In the genomic region with DNA sequence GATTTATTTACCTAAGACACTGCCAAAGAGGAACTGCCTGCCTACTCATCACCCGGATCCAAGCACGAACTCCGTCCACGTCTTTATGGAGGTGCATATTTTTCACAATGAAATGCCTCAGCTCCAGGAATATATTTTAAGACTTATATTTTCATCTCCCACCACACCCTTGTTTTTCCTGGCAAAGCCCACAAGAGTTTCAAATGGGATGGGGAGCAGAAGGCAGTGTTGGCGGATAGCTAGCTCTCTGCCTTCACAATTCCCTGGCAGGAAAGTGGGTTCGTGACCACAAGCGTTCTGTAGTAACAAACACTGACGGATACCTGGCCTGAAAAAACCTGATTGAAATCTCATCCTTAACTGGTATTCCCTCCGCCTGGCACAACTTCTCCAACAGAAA, we compare ENCODE assay signal across 8 mouse cellular contexts. TPM values are rescaled to one million over a fixed set of nuclear protein-coding genes. Genes with fewer than 3 reads are reported as not detected.
DNase-seq lines count a peak whose midpoint lies in the region; ATAC-seq and TF ChIP-seq lines count a peak whose summit lies in the region.

No protein-coding gene starts in this region.

- TF ChIP-seq POLR2A in cortical plate, adult 2 months (IDR thresholded peaks at IDR 0.05; ENCODE audit: extremely low read depth, insufficient read depth, low read length) = no peak
- no peak for TF ChIP-seq POLR2A in thymus, adult 2 months (IDR thresholded peaks at IDR 0.05; ENCODE audit: control insufficient read depth, extremely low read depth, insufficient read depth, low read length, poor library complexity)

- no peak for TF ChIP-seq CTCF in layer of hippocampus, adult 2 months (conservative IDR thresholded peaks at IDR 0.05)
- no peak for TF ChIP-seq CTCF in cortical plate, adult 2 months (IDR thresholded peaks at IDR 0.05; ENCODE audit: extremely low read depth, insufficient read depth, low read length)
- no peak for TF ChIP-seq CTCF in lung, postnatal 0 days (IDR thresholded peaks at IDR 0.05)
- no peak for TF ChIP-seq CTCF in thymus, adult 2 months (IDR thresholded peaks at IDR 0.05; ENCODE audit: borderline replicate concordance, control insufficient read depth, extremely low read depth, insufficient read depth, low read length, poor library complexity)

- no peak for TF ChIP-seq EP300 in lung, postnatal 0 days (IDR thresholded peaks at IDR 0.05)

- H3K9me3 ChIP-seq in hindbrain, embryonic 10.5 days = no peaks in the 10 kb centered on the region
- no peaks in the 10 kb centered on the region for H3K9me3 ChIP-seq in lung, postnatal 0 days (ENCODE audit: low read length)

- H3K27ac ChIP-seq in layer of hippocampus, adult 2 months = peak overlapping the region; percentile 90
- H3K27ac ChIP-seq in cortical plate, adult 2 months (ENCODE audit: insufficient read depth, low read length) = peak overlapping the region; percentile 92
- H3K27ac ChIP-seq in hindbrain, embryonic 10.5 days = peak overlapping the region; percentile 95; the same call in 1 of the 2 replicates
- H3K27ac ChIP-seq in lung, postnatal 0 days (ENCODE audit: low read length) = peak overlapping the region; percentile 86; the same call in 1 of the 2 replicates
- H3K27ac ChIP-seq in thymus, adult 2 months (ENCODE audit: control insufficient read depth, insufficient read depth, low read length) = no peak overlapping the region

- peak overlapping the region; percentile 86 for H3K4me3 ChIP-seq in layer of hippocampus, adult 2 months
- H3K4me3 ChIP-seq in cortical plate, adult 2 months (ENCODE audit: insufficient read depth, low read length) = peak overlapping the region; percentile 87
- peak overlapping the region; percentile 73 for H3K4me3 ChIP-seq in hindbrain, embryonic 10.5 days
- peak overlapping the region; percentile 84 for H3K4me3 ChIP-seq in lung, postnatal 0 days (ENCODE audit: low read depth, low read length)
- no peak overlapping the region for H3K4me3 ChIP-seq in thymus, adult 2 months (ENCODE audit: control insufficient read depth, insufficient read depth, low read length)

- DNase-seq in layer of hippocampus, adult 2 months (ENCODE audit: low spot score in 2 of 2) = peak in 1 of 2 experiments; percentile 51
- DNase-seq in layer of hippocampus, adult 9-11 months = no peak
- DNase-seq in hindbrain, embryonic 10.5 days (ENCODE audit: low spot score) = no peak
- DNase-seq in lung, postnatal 0 days (ENCODE audit: low spot score) = peak; percentile 38
- DNase-seq in layer of hippocampus, postnatal 14 days (ENCODE audit: low spot score in 2 of 2) = no peak
- DNase-seq in thymus, adult 2 months = no peak

- H3K4me2 ChIP-seq in lung, postnatal 0 days (replicated peaks; ENCODE audit: low read depth, low read length) = peak overlapping the region; percentile 90

- WGBS in hindbrain, embryonic 10.5 days = 55% methylated on average over 9 of the region's 9 CpGs
- 11% methylated on average over 9 of the region's 9 CpGs for WGBS in lung, postnatal 0 days
- 71% methylated on average over 9 of the region's 9 CpGs for WGBS in thymus, adult 2 months

- peak overlapping the region; percentile 82 for H3K9ac ChIP-seq in lung, postnatal 0 days (replicated peaks; ENCODE audit: low read depth)

- H3K27me3 ChIP-seq in hindbrain, embryonic 10.5 days (ENCODE audit: insufficient read depth, poor library complexity, severe bottlenecking) = no peaks in the 10 kb centered on the region
- H3K27me3 ChIP-seq in lung, postnatal 0 days (replicated peaks; ENCODE audit: insufficient read depth, low read length) = no peaks in the 10 kb centered on the region
- no peaks in the 10 kb centered on the region; the same call in 1 of the 2 replicates for H3K27me3 ChIP-seq in thymus, adult 2 months (ENCODE audit: control insufficient read depth, insufficient read depth, low read length)

- H3K36me3 ChIP-seq in hindbrain, embryonic 10.5 days = peaks cover 13% of the 10 kb centered on the region; the same call in 1 of the 2 replicates
- H3K36me3 ChIP-seq in lung, postnatal 0 days (ENCODE audit: insufficient read depth, low read length) = no peaks in the 10 kb centered on the region
- H3K36me3 ChIP-seq in thymus, adult 2 months (ENCODE audit: control insufficient read depth, insufficient read depth, low read length) = no peaks in the 10 kb centered on the region

- peaks cover 7% of the 10 kb centered on the region for H3K4me1 ChIP-seq in cortical plate, adult 2 months (ENCODE audit: control insufficient read depth, insufficient read depth, low read length)
- H3K4me1 ChIP-seq in hindbrain, embryonic 10.5 days (replicated peaks) = peaks cover 46% of the 10 kb centered on the region
- H3K4me1 ChIP-seq in lung, postnatal 0 days (ENCODE audit: insufficient read depth, low read depth, low read length) = peaks cover 28% of the 10 kb centered on the region; the same call in 1 of the 2 replicates
- H3K4me1 ChIP-seq in thymus, adult 2 months (replicated peaks; ENCODE audit: control insufficient read depth, insufficient read depth, low read length) = peaks cover 13% of the 10 kb centered on the region

- no peak for ATAC-seq in lung, postnatal 0 days
- ATAC-seq in CD4-positive, CD25-positive, alpha-beta regulatory T cell, adult 4 months = no peak

RNA-seq across cellular contexts. Expression of a gene that starts 1.4 kb away (rescaled TPM):
- total RNA-seq in layer of hippocampus, adult 2 months (2021) = 10 to 100 TPM; 76.5 to 77.4 TPM
- 61.1 and 64.2 TPM in 2 replicates for polyA plus RNA-seq in cortical plate, adult 2 months (2012; rRNA removed)
- 20.1 and 22.2 TPM in 2 replicates for polyA plus RNA-seq in hindbrain, embryonic 10.5 days (2016; fragmentation: Nextera tagmentation; extraction: Ambion mirVana)
- 25.2 and 26.0 TPM in 2 replicates for polyA plus RNA-seq in lung, postnatal 0 days (2015; fragmentation: Nextera tagmentation; extraction: Ambion mirVana)
- polyA plus RNA-seq in CD4-positive, CD25-positive, alpha-beta regulatory T cell, adult 4 months (2017; shearing (Covaris generic)) = under 1 TPM; 0.70 to 0.94 TPM
- 10 to 100 TPM; 94.7 to 99.2 TPM for total RNA-seq in layer of hippocampus, postnatal 14 days (2021)
- polyA plus RNA-seq in thymus, adult 2 months (2012; rRNA removed) = 17.3 and 18.1 TPM in 2 replicates
